Mouse (Mus musculus) MEL (cell line): Measurements from ENCODE around the gene Ffar2. TPM values are rescaled to one million over a fixed set of nuclear protein-coding genes. Genes with fewer than 3 reads are reported as not detected.
A peak's percentile ranks its signal among the peaks of the same experiment; 100 is the strongest.

ENCODE experiments used
- DNase-seq: peaks from one replicate; pipeline ENCODE4 v3.0.0; 2011; ENCODE audit warnings: low read depth, low spot score
- H3K27ac ChIP-seq: 2 replicates; pipeline ENCODE4 v1.5.1; 2012; ENCODE audit warnings: low read depth, mild to moderate bottlenecking, control low read depth, low read length, moderate library complexity; ENCODE audit not compliant: control insufficient read depth
- H3K27me3 ChIP-seq, 2 experiments: fragments of 150-350 bp in 1 of 2; sonication (generic) in 1 of 2; 2 replicates each; pipeline ENCODE4 v1.6.1; 2012; ENCODE audit warnings: low read length in 2 of 2, mild to moderate bottlenecking in 2 of 2, improper control_type of control experiment in 1 of 2, moderate library complexity in 1 of 2; ENCODE audit not compliant: insufficient read depth in 2 of 2, control insufficient read depth in 1 of 2
- H3K36me3 ChIP-seq, 2 experiments: 2 replicates each; pipeline ENCODE4 v1.6.1; 2012 to 2014; ENCODE audit warnings: low read length in 2 of 2, improper control_type of control experiment in 1 of 2, inconsistent platforms in 1 of 2, mild to moderate bottlenecking in 1 of 2; ENCODE audit not compliant: insufficient read depth in 2 of 2, control insufficient read depth in 1 of 2
- H3K4me1 ChIP-seq, 2 experiments: fragments of 150-350 bp in 1 of 2; sonication (generic) in 1 of 2; 2 replicates each; pipeline ENCODE4 v1.6.1; 2012; ENCODE audit warnings: low read length in 2 of 2, improper control_type of control experiment in 1 of 2, mild to moderate bottlenecking in 1 of 2; ENCODE audit not compliant: insufficient read depth in 2 of 2, control insufficient read depth in 1 of 2
- H3K4me3 ChIP-seq, 2 experiments: fragments of 150-350 bp in 1 of 2; sonication (generic) in 1 of 2; 2 replicates each; pipeline ENCODE4 v1.5.1; 2012; ENCODE audit warnings: low read depth in 2 of 2, low read length in 2 of 2, mild to moderate bottlenecking in 2 of 2, moderate library complexity in 2 of 2, control low read depth in 1 of 2, improper control_type of control experiment in 1 of 2; ENCODE audit not compliant: control insufficient read depth in 1 of 2, insufficient read depth in 1 of 2
- H3K79me2 ChIP-seq: 2 replicates; pipeline ENCODE4 v1.6.1; 2012; ENCODE audit warnings: mild to moderate bottlenecking, low read length, moderate library complexity; ENCODE audit not compliant: control insufficient read depth, poor library complexity, insufficient read depth
- H3K9ac ChIP-seq: 2 replicates; pipeline ENCODE4 v1.6.1; 2012; ENCODE audit warnings: low read depth, mild to moderate bottlenecking, control low read depth, low read length, moderate library complexity; ENCODE audit not compliant: control insufficient read depth, poor library complexity, severe bottlenecking
- H3K9me3 ChIP-seq: fragments of 150-350 bp; sonication (generic); replicated peaks from 2 replicates; pipeline ENCODE4 v1.6.1; 2012; ENCODE audit warnings: mild to moderate bottlenecking, low read length, improper control_type of control experiment, moderate library complexity; ENCODE audit not compliant: insufficient read depth
- BHLHE40 ChIP-seq: IDR thresholded peaks from 2 replicates; pipeline ENCODE4 v1.6.1; 2012; ENCODE audit warnings: low read depth, mild to moderate bottlenecking, inconsistent platforms, low read length, improper control_type of control experiment, borderline replicate concordance
- CTCF ChIP-seq, 3 experiments: IDR thresholded peaks in 2 of 3; conservative IDR thresholded peaks in 1 of 3; 2 replicates each; pipeline ENCODE4 v1.5.1; 2011 to 2012; ENCODE audit warnings: low read length in 3 of 3, low read depth in 2 of 3, mild to moderate bottlenecking in 2 of 3, improper control_type of control experiment in 1 of 3, inconsistent platforms in 1 of 3, mixed read lengths in 1 of 3, moderate library complexity in 1 of 3; ENCODE audit not compliant: control insufficient read depth in 1 of 3, insufficient read depth in 1 of 3, poor library complexity in 1 of 3, severe bottlenecking in 1 of 3
- EP300 ChIP-seq, 2 experiments: IDR thresholded peaks; 2 replicates each; pipeline ENCODE4 v1.6.1; 2011; ENCODE audit warnings: improper control_type of control experiment in 2 of 2, low read length in 2 of 2, low read depth in 1 of 2, mild to moderate bottlenecking in 1 of 2
- GABPA ChIP-seq: IDR thresholded peaks from 2 replicates; pipeline ENCODE4 v1.6.1; 2012; ENCODE audit warnings: low read depth, mild to moderate bottlenecking, inconsistent platforms, low read length, improper control_type of control experiment, moderate library complexity
- GATA1 ChIP-seq: IDR thresholded peaks from 2 replicates; pipeline ENCODE4 v1.6.1; 2011; ENCODE audit warnings: low read depth, low read length, improper control_type of control experiment
- MAZ ChIP-seq: IDR thresholded peaks from 2 replicates; pipeline ENCODE4 v1.6.1; 2012; ENCODE audit warnings: low read depth, mild to moderate bottlenecking, inconsistent platforms, low read length, improper control_type of control experiment
- MYC ChIP-seq: IDR thresholded peaks from 2 replicates; pipeline ENCODE4 v1.6.1; 2011; ENCODE audit warnings: low read depth, mild to moderate bottlenecking, low read length, improper control_type of control experiment, moderate library complexity
- RAD21 ChIP-seq: IDR thresholded peaks from 2 replicates; pipeline ENCODE4 v1.6.1; 2011; ENCODE audit warnings: mild to moderate bottlenecking, low read depth, low read length, improper control_type of control experiment
- RCOR1 ChIP-seq: IDR thresholded peaks from 2 replicates; pipeline ENCODE4 v1.6.1; 2012; ENCODE audit warnings: low read depth, mild to moderate bottlenecking, inconsistent platforms, low read length, improper control_type of control experiment
- SMC3 ChIP-seq: IDR thresholded peaks from 2 replicates; pipeline ENCODE4 v1.6.1; 2011; ENCODE audit warnings: low read depth, low read length, improper control_type of control experiment
- TAL1 ChIP-seq: IDR thresholded peaks from 2 replicates; pipeline ENCODE4 v1.6.1; 2012; ENCODE audit warnings: mild to moderate bottlenecking, inconsistent platforms, low read length, moderate library complexity, mixed read lengths
- TBP ChIP-seq: IDR thresholded peaks from 2 replicates; pipeline ENCODE4 v1.8.0; 2011; ENCODE audit warnings: low read depth, low read length, improper control_type of control experiment
- TCF12 ChIP-seq: IDR thresholded peaks from 2 replicates; pipeline ENCODE4 v1.6.1; 2014; ENCODE audit warnings: low read depth, mild to moderate bottlenecking, inconsistent platforms, low read length, improper control_type of control experiment, moderate library complexity
- USF2 ChIP-seq, 2 experiments: IDR thresholded peaks; 2 replicates each; pipeline ENCODE4 v1.6.1; 2011 to 2012; ENCODE audit warnings: improper control_type of control experiment in 2 of 2, low read length in 2 of 2, borderline replicate concordance in 1 of 2, inconsistent platforms in 1 of 2, low read depth in 1 of 2, mild to moderate bottlenecking in 1 of 2; ENCODE audit not compliant: insufficient read depth in 1 of 2
- ZC3H11A ChIP-seq: IDR thresholded peaks from 2 replicates; pipeline ENCODE4 v1.6.1; 2012; ENCODE audit warnings: low read depth, mild to moderate bottlenecking, inconsistent platforms, low read length, improper control_type of control experiment
- ZNF384 ChIP-seq: IDR thresholded peaks from 2 replicates; pipeline ENCODE4 v1.6.1; 2012; ENCODE audit warnings: low read depth, mild to moderate bottlenecking, inconsistent platforms, low read length, improper control_type of control experiment
- polyA plus RNA-seq, 2 experiments: library from polyadenylated mRNA; stranded (reverse) in 1 of 2; unstranded in 1 of 2; fragments of >175 nt in 1 of 2; fragments of >200 nt in 1 of 2; gene quantifications; 2 replicates each; pipeline versions ENCODE4 v1.2.1 to v1.2.4; 2012; ENCODE audit warnings: low replicate concordance in 2 of 2, low read depth in 1 of 2; ENCODE audit not compliant: insufficient read length in 2 of 2, insufficient read depth in 1 of 2, missing spikeins in 1 of 2
- total RNA-seq: library from RNA; depleted of rRNA; stranded (reverse); fragments of 300-350 nt; gene quantifications from 2 replicates; pipeline ENCODE4 v1.2.3, GENCODE M21; 2012

The Ffar2 gene
- total and polyA plus RNA-seq, 3 experiments = 0.04 TPM; not detected in 2

- no peaks in the 10 kb centered on the region for H3K9me3 ChIP-seq
- no peak overlapping the region for H3K4me3 ChIP-seq
- no peaks in the 10 kb centered on the region for H3K36me3 ChIP-seq
- H3K9ac ChIP-seq = no peak overlapping the region
- peaks cover 0 to 5% of the 10 kb centered on the region in 2 experiments; a peak in 2 of 4 replicates for H3K4me1 ChIP-seq
- H3K27ac ChIP-seq = no peak overlapping the region
- no peak for TF ChIP-seq RCOR1
- no peak for TF ChIP-seq GABPA
- TF ChIP-seq CTCF (IDR thresholded peaks at IDR 0.05 in 2 of 3, conservative IDR thresholded peaks at IDR 0.05 in 1 of 3; ENCODE audit: control insufficient read depth in 1 of 3, insufficient read depth in 1 of 3, low read depth in 2 of 3, low read length in 3 of 3, poor library complexity in 1 of 3, severe bottlenecking in 1 of 3) = peak; percentile 75 to 90 (median 89)
- TF ChIP-seq GATA1 = peak; percentile 56; the same call in 1 of the 2 replicates
- TF ChIP-seq TBP = no peak
- TF ChIP-seq RAD21 = peak; percentile 46
- TF ChIP-seq TAL1 = peak; percentile 33
- peak in 1 of 2 experiments; percentile 38; a peak in 1 of 4 replicates for TF ChIP-seq EP300 (IDR thresholded peaks at IDR 0.05; ENCODE audit: low read depth in 1 of 2, low read length in 2 of 2)
- 0 out of 2 replicates have a peak, but pooled peaks have one; percentile 49 for TF ChIP-seq MAZ
- no peak for TF ChIP-seq USF2 (IDR thresholded peaks at IDR 0.05; ENCODE audit: borderline replicate concordance in 1 of 2, insufficient read depth in 1 of 2, low read depth in 1 of 2, low read length in 2 of 2)
- TF ChIP-seq SMC3 = peak; percentile 77
- TF ChIP-seq ZC3H11A = peak; percentile 44; the same call in 1 of the 2 replicates
- H3K79me2 ChIP-seq = no peaks in the 10 kb centered on the region
- H3K27me3 ChIP-seq = peaks cover 4 to 6% of the 10 kb centered on the region in 2 experiments; a peak in 3 of 4 replicates
- DNase-seq = peak; percentile 77
These were observed 36.2 kb upstream of the Ffar2 start for GRCm38 (mm10) chr7:30859635-30860402.

GRCm38 (mm10) chr7:30859290-30859634 lies 35.7 kb upstream of the Ffar2 start:
- Histone ChIP-seq H3K4me1 (peaks cover 0 to 5% of the 10 kb centered on the region in 2 experiments; a peak in 2 of 4 replicates), H3K9me3 (no peaks in the 10 kb centered on the region), H3K27me3 (peaks cover 4 to 8% of the 10 kb centered on the region in 2 experiments; a peak in 3 of 4 replicates), H3K9ac (no peak overlapping the region), H3K4me3 (no peak overlapping the region), H3K36me3 (no peaks in the 10 kb centered on the region), H3K27ac (no peak overlapping the region), H3K79me2 (no peaks in the 10 kb centered on the region)
- DNase-seq = peak; percentile 79
- TF ChIP-seq ZC3H11A = peak; percentile 88
- TF ChIP-seq MAZ = peak; percentile 40; the same call in 1 of the 2 replicates
- TF ChIP-seq BHLHE40 = no peak
- TF ChIP-seq SMC3 = peak; percentile 94
- TF ChIP-seq ZNF384 = no peak
- peak; percentile 87 for TF ChIP-seq RAD21
- no peak for TF ChIP-seq GABPA
- TF ChIP-seq MYC = no peak
- no peak for TF ChIP-seq TCF12
- TF ChIP-seq USF2 (IDR thresholded peaks at IDR 0.05; ENCODE audit: borderline replicate concordance in 1 of 2, insufficient read depth in 1 of 2, low read depth in 1 of 2, low read length in 2 of 2) = no peak
- TF ChIP-seq CTCF (IDR thresholded peaks at IDR 0.05 in 2 of 3, conservative IDR thresholded peaks at IDR 0.05 in 1 of 3; ENCODE audit: control insufficient read depth in 1 of 3, insufficient read depth in 1 of 3, low read depth in 2 of 3, low read length in 3 of 3, poor library complexity in 1 of 3, severe bottlenecking in 1 of 3) = peak; percentile 80 to 95 (median 89)
